26 mouse cellular contexts compared by ENCODE assay signal in genomic region chr5:113609891-113610290, GRCm38 (mm10). TPM values are rescaled to one million over a fixed set of nuclear protein-coding genes. Genes with fewer than 3 reads are reported as not detected.
"Had no signal": no experiment of that assay in that cellular context is flagged by ENCODE, and none has a peak within 500 bp of the region (broad histone marks: within the 10 kb centered on the region; RNA-seq: fewer than 3 reads in every experiment).

No protein-coding gene starts in this region.

- H3K4me2 ChIP-seq: heart, embryonic 11.5 days; heart, embryonic 13.5 days; heart, embryonic 15.5 days; hindbrain, embryonic 13.5 days; hindbrain, embryonic 15.5 days; kidney, embryonic 15.5 days; limb, embryonic 13.5 days; limb, embryonic 15.5 days had no signal

- ATAC-seq: forebrain, postnatal 0 days; hindbrain, postnatal 0 days; intestine, embryonic 16.5 days had no signal

- H3K9me3 ChIP-seq: heart, embryonic 13.5 days; heart, embryonic 15.5 days; hindbrain, embryonic 13.5 days; hindbrain, embryonic 15.5 days; kidney, embryonic 15.5 days; limb, embryonic 13.5 days; limb, embryonic 15.5 days had no signal

- H3K27ac ChIP-seq: heart, embryonic 13.5 days; heart, embryonic 15.5 days; hindbrain, embryonic 13.5 days; hindbrain, embryonic 15.5 days; hindbrain, postnatal 0 days; kidney, embryonic 15.5 days; kidney, postnatal 0 days; limb, embryonic 13.5 days; limb, embryonic 15.5 days had no signal

- H3K27me3 ChIP-seq: hindbrain, embryonic 13.5 days; hindbrain, embryonic 15.5 days; kidney, embryonic 15.5 days; limb, embryonic 13.5 days; limb, embryonic 15.5 days had no signal

- H3K9ac ChIP-seq: forebrain, postnatal 0 days; heart, embryonic 13.5 days; heart, embryonic 15.5 days; hindbrain, embryonic 13.5 days; hindbrain, embryonic 15.5 days; kidney, embryonic 15.5 days; limb, embryonic 13.5 days; limb, embryonic 15.5 days had no signal

- DNase-seq: forebrain, postnatal 0 days; gastrocnemius, postnatal 14 days; gastrocnemius, postnatal 36 days; heart, adult 18-20 months; heart, postnatal 14 days; heart, postnatal 36 days; kidney, adult 11 months; kidney, adult 2 months; kidney, adult 9 months; kidney, postnatal 14 days; kidney, postnatal 36 days; layer of hippocampus, adult 9-11 months; layer of hippocampus, postnatal 36 days; left cerebral cortex, postnatal 4 days had no signal

- H3K4me3 ChIP-seq: heart, embryonic 13.5 days; heart, embryonic 15.5 days; hindbrain, embryonic 13.5 days; hindbrain, embryonic 15.5 days; kidney, embryonic 15.5 days; limb, embryonic 13.5 days; limb, embryonic 15.5 days had no signal

- H3K36me3 ChIP-seq: heart, embryonic 15.5 days; hindbrain, embryonic 13.5 days; hindbrain, embryonic 15.5 days; kidney, embryonic 15.5 days had no signal

RNA-seq across cellular contexts. Expression of gene Cmklr1, which starts 40.3 kb away (rescaled TPM):
- total RNA-seq: hematopoietic stem cell, adult 5-6 weeks had no signal
